ENCODE assay signal across 9 mouse cellular contexts in the genomic region with DNA sequence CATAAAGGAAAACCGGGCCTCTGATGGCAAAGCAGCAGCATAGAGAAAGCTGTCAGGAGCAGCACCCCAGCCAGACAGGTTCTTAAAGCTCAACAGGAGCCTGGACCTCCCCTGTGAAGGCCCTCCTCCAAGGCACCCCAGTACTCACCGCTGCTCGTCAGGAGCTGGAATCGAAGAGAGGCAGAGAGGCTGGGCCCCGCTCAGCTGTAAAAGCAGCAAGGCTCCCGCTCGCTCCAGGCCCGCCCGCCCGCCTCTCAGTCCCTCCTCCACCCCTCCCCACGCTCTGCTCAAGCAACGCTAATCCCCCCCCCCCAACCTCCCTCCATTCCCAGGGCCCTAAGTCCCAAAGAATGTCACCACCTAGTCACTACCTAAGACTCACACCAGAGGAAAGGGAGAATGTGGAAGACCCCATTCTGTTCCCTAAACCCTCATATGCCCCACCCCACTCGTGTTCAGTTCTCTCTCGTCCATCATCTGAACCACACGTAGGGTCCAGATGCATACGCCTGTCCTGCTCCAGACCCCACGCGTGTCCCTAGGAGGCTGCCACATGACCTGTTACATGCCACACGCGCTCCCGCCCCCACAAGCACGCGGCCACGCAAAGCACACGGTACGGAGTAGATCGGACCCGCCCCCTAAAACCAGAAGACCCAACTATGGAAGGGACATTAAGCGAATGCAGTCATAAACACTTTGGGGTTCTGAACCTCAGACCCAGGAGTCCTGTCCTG. TPM values are rescaled to one million over a fixed set of nuclear protein-coding genes. Genes with fewer than 3 reads are reported as not detected.
DNase-seq lines count a peak whose midpoint lies in the region; ATAC-seq and TF ChIP-seq lines count a peak whose summit lies in the region.
"Had no signal": no experiment of that assay in that cellular context is flagged by ENCODE, and none has a peak within 500 bp of the region (broad histone marks: within the 10 kb centered on the region; RNA-seq: fewer than 3 reads in every experiment).

No protein-coding gene starts in this region.

- H3K4me3 ChIP-seq in liver, embryonic 11.5 days (ENCODE audit: low read depth, low read length), result no peak overlapping the region; the same call in 1 of the 2 replicates
- H3K4me3 ChIP-seq in liver, postnatal 0 days (ENCODE audit: low read depth, low read length), result no peak overlapping the region
- peak overlapping the region; percentile 65 for H3K4me3 ChIP-seq in hindbrain, embryonic 14.5 days (replicated peaks; ENCODE audit: low read length)
- peak overlapping the region; percentile 65 for H3K4me3 ChIP-seq in neural tube, embryonic 13.5 days

- no peak overlapping the region for H3K27ac ChIP-seq in liver, embryonic 11.5 days (ENCODE audit: low read depth, low read length)
- no peak overlapping the region for H3K27ac ChIP-seq in liver, postnatal 0 days (ENCODE audit: low read depth)
- H3K27ac ChIP-seq in hindbrain, embryonic 14.5 days, result peak overlapping the region; percentile 97
- peak overlapping the region; percentile 97 for H3K27ac ChIP-seq in neural tube, embryonic 13.5 days (replicated peaks)
- H3K27ac ChIP-seq: limb, embryonic 15.5 days had no signal

- 10% methylated on average over 29 of the region's 29 CpGs for WGBS in liver, embryonic 11.5 days
- 11% methylated on average over 28 of the region's 29 CpGs for WGBS in liver, postnatal 0 days (ENCODE audit: insufficient replicate concordance)
- WGBS in hindbrain, embryonic 14.5 days, result 3% methylated on average over 25 of the region's 29 CpGs
- WGBS in neural tube, embryonic 13.5 days, result 4% methylated on average over 28 of the region's 29 CpGs

- no peak overlapping the region for H3K9ac ChIP-seq in liver, embryonic 11.5 days (ENCODE audit: low read depth, low read length)
- H3K9ac ChIP-seq in liver, postnatal 0 days (replicated peaks), result no peak overlapping the region
- H3K9ac ChIP-seq in hindbrain, embryonic 14.5 days, result peak overlapping the region; percentile 74
- H3K9ac ChIP-seq in neural tube, embryonic 13.5 days, result peak overlapping the region; percentile 80
- H3K9ac ChIP-seq: limb, embryonic 15.5 days had no signal

- TF ChIP-seq CTCF in liver, postnatal 0 days (IDR thresholded peaks at IDR 0.05; ENCODE audit: low read depth), result no peak

- peaks cover 4% of the 10 kb centered on the region; the same call in 1 of the 2 replicates for H3K36me3 ChIP-seq in liver, embryonic 11.5 days (ENCODE audit: control insufficient read depth, insufficient read depth, low read length)
- peaks cover 9% of the 10 kb centered on the region for H3K36me3 ChIP-seq in liver, postnatal 0 days (replicated peaks; ENCODE audit: insufficient read depth, low read length)
- H3K36me3 ChIP-seq in hindbrain, embryonic 14.5 days (replicated peaks; ENCODE audit: control insufficient read depth, insufficient read depth), result peaks cover 16% of the 10 kb centered on the region
- peaks cover 12% of the 10 kb centered on the region for H3K36me3 ChIP-seq in neural tube, embryonic 13.5 days

- peak overlapping the region; percentile 100 for H3K4me2 ChIP-seq in liver, embryonic 11.5 days
- H3K4me2 ChIP-seq in liver, postnatal 0 days (ENCODE audit: low read depth, low read length), result no peak overlapping the region; the same call in 1 of the 2 replicates
- peak overlapping the region; percentile 100 for H3K4me2 ChIP-seq in hindbrain, embryonic 14.5 days (replicated peaks)
- H3K4me2 ChIP-seq in neural tube, embryonic 13.5 days, result peak overlapping the region; percentile 99

- no peak for DNase-seq in liver, embryonic 11.5 days (ENCODE audit: low spot score)
- DNase-seq in liver, postnatal 0 days, result no peak
- peak; percentile 58 to 63 for DNase-seq in cerebellum, postnatal 10 days
- peak; percentile 26 for DNase-seq in hindbrain, embryonic 14.5 days (ENCODE audit: low spot score)
- no peak for DNase-seq in T-cell, adult 2 months (ENCODE audit: low spot score)
- no peak for DNase-seq in gastrocnemius, adult 8-10 months (ENCODE audit: low spot score in 2 of 2)

- no peak for TF ChIP-seq EP300 in liver, postnatal 0 days (IDR thresholded peaks at IDR 0.05; ENCODE audit: low read depth)

- no peak for ATAC-seq in liver, embryonic 11.5 days (replicated peaks; ENCODE audit: low FRiP score)
- no peak for ATAC-seq in liver, postnatal 0 days
- no peak for ATAC-seq in hindbrain, embryonic 14.5 days (ENCODE audit: low FRiP score)
- ATAC-seq in neural tube, embryonic 13.5 days (ENCODE audit: low read depth), result no peak
- ATAC-seq in megakaryocyte, adult 5-6 weeks (ENCODE audit: poor library complexity, severe bottlenecking), result no peak

- H3K27me3 ChIP-seq in liver, embryonic 11.5 days (replicated peaks; ENCODE audit: control insufficient read depth, insufficient read depth, low read length), result peaks cover 69% of the 10 kb centered on the region
- peaks cover 57% of the 10 kb centered on the region for H3K27me3 ChIP-seq in liver, postnatal 0 days (ENCODE audit: insufficient read depth, low read length)
- peaks cover 10% of the 10 kb centered on the region for H3K27me3 ChIP-seq in hindbrain, embryonic 14.5 days (ENCODE audit: control insufficient read depth, insufficient read depth, low read length)
- peaks cover 35% of the 10 kb centered on the region for H3K27me3 ChIP-seq in neural tube, embryonic 13.5 days

- H3K9me3 ChIP-seq in liver, embryonic 11.5 days (ENCODE audit: control insufficient read depth, low read length), result no peaks in the 10 kb centered on the region
- no peaks in the 10 kb centered on the region for H3K9me3 ChIP-seq in liver, postnatal 0 days (ENCODE audit: low read length)
- no peaks in the 10 kb centered on the region for H3K9me3 ChIP-seq in hindbrain, embryonic 14.5 days (ENCODE audit: control insufficient read depth, low read length)
- H3K9me3 ChIP-seq in neural tube, embryonic 13.5 days, result no peaks in the 10 kb centered on the region
- H3K9me3 ChIP-seq: limb, embryonic 15.5 days had no signal

- peaks cover 26% of the 10 kb centered on the region for H3K4me1 ChIP-seq in liver, embryonic 11.5 days (replicated peaks; ENCODE audit: control insufficient read depth, insufficient read depth, low read length)
- H3K4me1 ChIP-seq in liver, postnatal 0 days (ENCODE audit: insufficient read depth), result peaks cover 30% of the 10 kb centered on the region
- peaks cover 66% of the 10 kb centered on the region for H3K4me1 ChIP-seq in hindbrain, embryonic 14.5 days (replicated peaks; ENCODE audit: control insufficient read depth, insufficient read depth, low read length)
- peaks cover 78% of the 10 kb centered on the region for H3K4me1 ChIP-seq in neural tube, embryonic 13.5 days (replicated peaks)

RNA-seq across cellular contexts. Expression of a gene that starts 0.8 kb away (rescaled TPM):
- polyA plus RNA-seq in liver, embryonic 11.5 days (2014; fragmentation: Nextera tagmentation; extraction: Ambion mirVana), result 11.9 and 12.4 TPM in 2 replicates
- 1.9 and 2.0 TPM in 2 replicates for polyA plus RNA-seq in liver, postnatal 0 days (2015; fragmentation: Nextera tagmentation; extraction: Ambion mirVana)
- polyA plus RNA-seq in hindbrain, embryonic 14.5 days (2014; fragmentation: Nextera tagmentation; extraction: Ambion mirVana), result 131 and 152 TPM in 2 replicates
- polyA plus RNA-seq in neural tube, embryonic 13.5 days (2015; fragmentation: Nextera tagmentation; extraction: Ambion mirVana), result 47.2 and 53.8 TPM in 2 replicates
- 0.11 and 0.36 TPM in 2 replicates for total RNA-seq in megakaryocyte, adult 5-6 weeks (2015)
- not detected in 2 replicates for total RNA-seq in megakaryocyte, adult 5-6 weeks (2017)
- total RNA-seq in gastrocnemius, adult 8-10 months (2022), result under 1 TPM in 2 of 4 experiments, not detected in 2; 0.15 to 0.19 TPM

RNA-seq across cellular contexts. Expression of a gene that starts 1.8 kb away (rescaled TPM):
- 15.7 and 16.4 TPM in 2 replicates for polyA plus RNA-seq in liver, embryonic 11.5 days (2014; fragmentation: Nextera tagmentation; extraction: Ambion mirVana)
- 8.6 and 8.8 TPM in 2 replicates for polyA plus RNA-seq in liver, postnatal 0 days (2015; fragmentation: Nextera tagmentation; extraction: Ambion mirVana)
- 45.5 and 49.1 TPM in 2 replicates for polyA plus RNA-seq in hindbrain, embryonic 14.5 days (2014; fragmentation: Nextera tagmentation; extraction: Ambion mirVana)
- 37.7 and 39.1 TPM in 2 replicates for polyA plus RNA-seq in neural tube, embryonic 13.5 days (2015; fragmentation: Nextera tagmentation; extraction: Ambion mirVana)
- total RNA-seq in megakaryocyte, adult 5-6 weeks (2015), result 1.9 and 2.1 TPM in 2 replicates
- total RNA-seq in megakaryocyte, adult 5-6 weeks (2017), result 1.3 and 1.8 TPM in 2 replicates
- total RNA-seq in gastrocnemius, adult 8-10 months (2022), result 1 to 10 TPM; 2.0 to 3.9 (median 3.0) TPM

RNA-seq across cellular contexts. Expression of a gene that starts 12.3 kb away (rescaled TPM):
- polyA plus RNA-seq in liver, embryonic 11.5 days (2014; fragmentation: Nextera tagmentation; extraction: Ambion mirVana), result 151 and 153 TPM in 2 replicates
- 52.4 and 53.8 TPM in 2 replicates for polyA plus RNA-seq in liver, postnatal 0 days (2015; fragmentation: Nextera tagmentation; extraction: Ambion mirVana)
- polyA plus RNA-seq in hindbrain, embryonic 14.5 days (2014; fragmentation: Nextera tagmentation; extraction: Ambion mirVana), result 318 and 321 TPM in 2 replicates
- polyA plus RNA-seq in neural tube, embryonic 13.5 days (2015; fragmentation: Nextera tagmentation; extraction: Ambion mirVana), result 318 and 357 TPM in 2 replicates
- 31.3 and 33.1 TPM in 2 replicates for total RNA-seq in megakaryocyte, adult 5-6 weeks (2015)
- 108 and 114 TPM in 2 replicates for total RNA-seq in megakaryocyte, adult 5-6 weeks (2017)
- 10 to 100 TPM; 57.5 to 66.3 (median 64.3) TPM for total RNA-seq in gastrocnemius, adult 8-10 months (2022)

RNA-seq across cellular contexts. Expression of a gene that starts 14.7 kb away (rescaled TPM):
- 21.9 and 25.4 TPM in 2 replicates for polyA plus RNA-seq in liver, embryonic 11.5 days (2014; fragmentation: Nextera tagmentation; extraction: Ambion mirVana)
- polyA plus RNA-seq in liver, postnatal 0 days (2015; fragmentation: Nextera tagmentation; extraction: Ambion mirVana), result 3.4 and 3.9 TPM in 2 replicates
- 9.9 and 10.0 TPM in 2 replicates for polyA plus RNA-seq in hindbrain, embryonic 14.5 days (2014; fragmentation: Nextera tagmentation; extraction: Ambion mirVana)
- polyA plus RNA-seq in neural tube, embryonic 13.5 days (2015; fragmentation: Nextera tagmentation; extraction: Ambion mirVana), result 10.3 and 10.6 TPM in 2 replicates
- total RNA-seq in megakaryocyte, adult 5-6 weeks (2015), result 17.2 and 18.1 TPM in 2 replicates
- total RNA-seq in megakaryocyte, adult 5-6 weeks (2017), result 8.1 and 11.7 TPM in 2 replicates
- total RNA-seq in gastrocnemius, adult 8-10 months (2022), result 1 to 10 TPM; 1.1 to 2.2 (median 1.9) TPM

RNA-seq across cellular contexts. Expression of a gene that starts 22.1 kb away (rescaled TPM):
- polyA plus RNA-seq in liver, embryonic 11.5 days (2014; fragmentation: Nextera tagmentation; extraction: Ambion mirVana), result 6.0 and 6.6 TPM in 2 replicates
- polyA plus RNA-seq in liver, postnatal 0 days (2015; fragmentation: Nextera tagmentation; extraction: Ambion mirVana), result 2.9 and 3.5 TPM in 2 replicates
- polyA plus RNA-seq in hindbrain, embryonic 14.5 days (2014; fragmentation: Nextera tagmentation; extraction: Ambion mirVana), result 1.9 and 2.8 TPM in 2 replicates
- polyA plus RNA-seq in neural tube, embryonic 13.5 days (2015; fragmentation: Nextera tagmentation; extraction: Ambion mirVana), result 2.4 and 2.6 TPM in 2 replicates
- total RNA-seq in megakaryocyte, adult 5-6 weeks (2015), result 8.1 and 10.0 TPM in 2 replicates
- total RNA-seq in megakaryocyte, adult 5-6 weeks (2017), result 14.6 and 20.3 TPM in 2 replicates
- 10 to 100 TPM in 1 of 4 experiments, 1 to 10 TPM in 3; 8.7 to 10.5 (median 9.3) TPM for total RNA-seq in gastrocnemius, adult 8-10 months (2022)

Comparison
In these comparisons a context has a peak if more than half of its experiments do, and no peak if none do; other contexts are left out.
1. DNase-seq: peak in cerebellum, postnatal 10 days (2 of 2) and hindbrain, embryonic 14.5 days (single experiment); none in liver, embryonic 11.5 days (single experiment), liver, postnatal 0 days (single experiment), T-cell, adult 2 months (single experiment) and gastrocnemius, adult 8-10 months (0 of 2).
2. H3K27ac ChIP-seq: peak in hindbrain, embryonic 14.5 days (single experiment) and neural tube, embryonic 13.5 days (single experiment); none in liver, embryonic 11.5 days (single experiment) and liver, postnatal 0 days (single experiment).
3. H3K4me3 ChIP-seq: peak in hindbrain, embryonic 14.5 days (single experiment) and neural tube, embryonic 13.5 days (single experiment); none in liver, embryonic 11.5 days (single experiment) and liver, postnatal 0 days (single experiment).
4. H3K9ac ChIP-seq: peak in hindbrain, embryonic 14.5 days (single experiment) and neural tube, embryonic 13.5 days (single experiment); none in liver, embryonic 11.5 days (single experiment) and liver, postnatal 0 days (single experiment).